Mouse (Mus musculus) intestine, embryonic 15.5 days (tissue): Measurements from ENCODE around the gene Tbck. TPM values are rescaled to one million over a fixed set of nuclear protein-coding genes. Genes with fewer than 3 reads are reported as not detected.

Experiments
- ATAC-seq: fragments of 200-750 bp; cut with Nextera tagmentation; 2 replicates; pipeline ENCODE4 v1.8.0; 2017; ENCODE audit warnings: moderate TSS enrichment, moderate library complexity
- H3K27ac ChIP-seq: fragments of 300-500 bp; sonication (generic); 2 replicates; pipeline ENCODE4 v1.5.1; 2015; ENCODE audit warnings: mild to moderate bottlenecking, inconsistent platforms
- H3K27me3 ChIP-seq: fragments of 300-500 bp; sonication (generic); replicated peaks from 2 replicates; pipeline ENCODE4 v1.6.1; 2015; ENCODE audit warnings: inconsistent platforms
- H3K36me3 ChIP-seq: fragments of 300-500 bp; sonication (generic); 2 replicates; pipeline ENCODE4 v1.6.1; 2015; ENCODE audit warnings: inconsistent platforms
- H3K4me1 ChIP-seq: fragments of 300-500 bp; sonication (generic); replicated peaks from 2 replicates; pipeline ENCODE4 v1.6.1; 2015; ENCODE audit warnings: inconsistent platforms
- H3K4me2 ChIP-seq: fragments of 300-500 bp; sonication (generic); replicated peaks from 2 replicates; pipeline ENCODE4 v1.6.1; 2015; ENCODE audit warnings: mild to moderate bottlenecking, inconsistent platforms
- H3K4me3 ChIP-seq: fragments of 300-500 bp; sonication (generic); replicated peaks from 2 replicates; pipeline ENCODE4 v1.5.1; 2015; ENCODE audit warnings: inconsistent platforms
- H3K9ac ChIP-seq: fragments of 300-500 bp; sonication (generic); 2 replicates; pipeline ENCODE4 v1.6.1; 2015; ENCODE audit warnings: inconsistent platforms
- H3K9me3 ChIP-seq: fragments of 300-500 bp; sonication (generic); 2 replicates; pipeline ENCODE4 v1.6.1; 2016; ENCODE audit warnings: inconsistent platforms
- WGBS: fragments of 180-500 bp; shearing (Covaris S2); methylation state at CpG from one replicate; pipeline ENCODE4 v1.1.7; 2015; 5-methylcytosine and 5-hydroxymethylcytosine counted together
- polyA plus RNA-seq: library from polyadenylated mRNA; unstranded; fragments of >200 nt; fragmentation: Nextera tagmentation; extraction: Ambion mirVana; gene quantifications from 2 replicates; pipeline ENCODE4 v1.2.1, GENCODE M21; 2015

Gene Tbck
- polyA plus RNA-seq, 1 experiment from 2014 or later = 16.0 TPM

- no peaks in the 10 kb centered on the region for H3K27me3 ChIP-seq
- no peaks in the 10 kb centered on the region for H3K9me3 ChIP-seq
- no peak overlapping the region for H3K9ac ChIP-seq
- no peak overlapping the region for H3K4me2 ChIP-seq
- H3K27ac ChIP-seq = no peak overlapping the region
- 74% methylated on average over 14 of the region's 14 CpGs for WGBS
- no peak for ATAC-seq
- no peaks in the 10 kb centered on the region for H3K4me1 ChIP-seq
- no peak overlapping the region for H3K4me3 ChIP-seq
- H3K36me3 ChIP-seq = no peaks in the 10 kb centered on the region
Observed at GRCm38 (mm10) chr3:132864329-132864919, 180.5 kb downstream of the Tbck start.

- H3K27me3 ChIP-seq = no peaks in the 10 kb centered on the region
- 82% methylated on average over 8 of the region's 8 CpGs for WGBS
- no peak overlapping the region for H3K9ac ChIP-seq
- no peaks in the 10 kb centered on the region for H3K4me1 ChIP-seq
- H3K27ac ChIP-seq = no peak overlapping the region
- no peaks in the 10 kb centered on the region for H3K36me3 ChIP-seq
- no peak for ATAC-seq
- H3K4me3 ChIP-seq = no peak overlapping the region
- H3K4me2 ChIP-seq = no peak overlapping the region
- no peaks in the 10 kb centered on the region for H3K9me3 ChIP-seq
Observed at GRCm38 (mm10) chr3:132864986-132865385, 181.0 kb downstream of the Tbck start.

GRCm38 (mm10) chr3:132865596-132865995, 181.7 kb downstream of the Tbck start:
- no peaks in the 10 kb centered on the region for H3K36me3 ChIP-seq
- 76% methylated on average over 4 of the region's 4 CpGs for WGBS
- H3K27ac ChIP-seq = no peak overlapping the region
- no peak overlapping the region for H3K9ac ChIP-seq
- H3K9me3 ChIP-seq = no peaks in the 10 kb centered on the region
- H3K4me3 ChIP-seq = no peak overlapping the region
- H3K4me2 ChIP-seq = no peak overlapping the region
- no peaks in the 10 kb centered on the region for H3K27me3 ChIP-seq
- no peaks in the 10 kb centered on the region for H3K4me1 ChIP-seq
- no peak for ATAC-seq

GRCm38 (mm10) chr3:132866984-132867383, 183.0 kb downstream of the Tbck start:
- H3K27ac ChIP-seq = no peak overlapping the region
- no peak overlapping the region for H3K4me2 ChIP-seq
- H3K4me1 ChIP-seq = no peaks in the 10 kb centered on the region
- H3K9me3 ChIP-seq = no peaks in the 10 kb centered on the region
- WGBS = 78% methylated on average over 3 of the region's 3 CpGs
- no peak overlapping the region for H3K4me3 ChIP-seq
- H3K36me3 ChIP-seq = no peaks in the 10 kb centered on the region
- H3K27me3 ChIP-seq = no peaks in the 10 kb centered on the region
- no peak overlapping the region for H3K9ac ChIP-seq
- ATAC-seq = no peak

- 71% methylated on average over 2 of the region's 2 CpGs for WGBS
- Histone ChIP-seq H3K9me3 (no peaks in the 10 kb centered on the region), H3K4me3 (no peak overlapping the region), H3K4me1 (peaks cover 3% of the 10 kb centered on the region; the same call in 1 of the 2 replicates), H3K4me2 (no peak overlapping the region), H3K27me3 (no peaks in the 10 kb centered on the region), H3K36me3 (no peaks in the 10 kb centered on the region), H3K27ac (no peak overlapping the region), H3K9ac (no peak overlapping the region)
- ATAC-seq = no peak
Observed at GRCm38 (mm10) chr3:132868838-132869237, 184.9 kb downstream of the Tbck start.

GRCm38 (mm10) chr3:132870079-132870478, 186.1 kb downstream of the Tbck start:
- no peak for ATAC-seq
- Histone ChIP-seq H3K36me3 (no peaks in the 10 kb centered on the region), H3K27ac (no peak overlapping the region), H3K27me3 (no peaks in the 10 kb centered on the region), H3K9ac (no peak overlapping the region), H3K4me2 (no peak overlapping the region), H3K9me3 (no peaks in the 10 kb centered on the region), H3K4me3 (no peak overlapping the region), H3K4me1 (peaks cover 3% of the 10 kb centered on the region; the same call in 1 of the 2 replicates)
- 78% methylated on average over 6 of the region's 6 CpGs for WGBS

- H3K4me1 ChIP-seq = peaks cover 3% of the 10 kb centered on the region; the same call in 1 of the 2 replicates
- no peaks in the 10 kb centered on the region for H3K27me3 ChIP-seq
- no peaks in the 10 kb centered on the region for H3K36me3 ChIP-seq
- H3K9me3 ChIP-seq = no peaks in the 10 kb centered on the region
- H3K4me2 ChIP-seq = no peak overlapping the region
- whole genome bisulfite sequencing = 77% methylated on average over 9 of the region's 9 CpGs
- H3K4me3 ChIP-seq = no peak overlapping the region
- ATAC-seq = 0 out of 2 replicates have a peak, but pooled peaks have one; percentile 34
- no peak overlapping the region for H3K9ac ChIP-seq
- H3K27ac ChIP-seq = no peak overlapping the region
Observed at GRCm38 (mm10) chr3:132871318-132871904, 187.5 kb downstream of the Tbck start.

- no peak overlapping the region for H3K27ac ChIP-seq
- no peaks in the 10 kb centered on the region for H3K9me3 ChIP-seq
- H3K9ac ChIP-seq = no peak overlapping the region
- H3K4me1 ChIP-seq = peaks cover 3% of the 10 kb centered on the region; the same call in 1 of the 2 replicates
- 0 out of 2 replicates have a peak, but pooled peaks have one; percentile 17 for ATAC-seq
- no peaks in the 10 kb centered on the region for H3K36me3 ChIP-seq
- no peak overlapping the region for H3K4me3 ChIP-seq
- WGBS = 39% methylated on average over 6 of the region's 6 CpGs
- H3K4me2 ChIP-seq = no peak overlapping the region
- no peaks in the 10 kb centered on the region for H3K27me3 ChIP-seq
Observed at GRCm38 (mm10) chr3:132873251-132873650, 189.3 kb downstream of the Tbck start.

- no peak for ATAC-seq
- H3K27ac ChIP-seq = no peak overlapping the region
- no peaks in the 10 kb centered on the region for H3K9me3 ChIP-seq
Observed at GRCm38 (mm10) chr3:132876011-132876708, 192.2 kb downstream of the Tbck start.

GRCm38 (mm10) chr3:132876933-132877676, 193.2 kb downstream of the Tbck start:
- Histone ChIP-seq H3K4me2 (no peak overlapping the region), H3K4me3 (no peak overlapping the region), H3K36me3 (no peaks in the 10 kb centered on the region), H3K27ac (no peak overlapping the region), H3K9me3 (no peaks in the 10 kb centered on the region), H3K9ac (no peak overlapping the region), H3K27me3 (no peaks in the 10 kb centered on the region), H3K4me1 (peaks cover 3% of the 10 kb centered on the region; the same call in 1 of the 2 replicates)
- 53% methylated on average over 10 of the region's 10 CpGs for WGBS
- ATAC-seq = no peak

More at GRCm38 (mm10) chr3:132876011-132876708, 192.2 kb downstream of the Tbck start:
- H3K4me2 ChIP-seq = no peak overlapping the region
- no peak overlapping the region for H3K9ac ChIP-seq
- H3K4me3 ChIP-seq = no peak overlapping the region
- no peaks in the 10 kb centered on the region for H3K27me3 ChIP-seq
- no peaks in the 10 kb centered on the region for H3K36me3 ChIP-seq
- 51% methylated on average over 14 of the region's 14 CpGs for WGBS
- H3K4me1 ChIP-seq = peaks cover 3% of the 10 kb centered on the region; the same call in 1 of the 2 replicates

GRCm38 (mm10) chr3:132880361-132880760, 196.4 kb downstream of the Tbck start:
- Histone ChIP-seq H3K4me2 (no peak overlapping the region), H3K4me1 (no peaks in the 10 kb centered on the region), H3K4me3 (no peak overlapping the region), H3K9me3 (no peaks in the 10 kb centered on the region), H3K36me3 (no peaks in the 10 kb centered on the region), H3K27me3 (no peaks in the 10 kb centered on the region), H3K9ac (no peak overlapping the region), H3K27ac (no peak overlapping the region)
- WGBS = 80% methylated on average over 3 of the region's 3 CpGs
- ATAC-seq = no peak

- Histone ChIP-seq H3K27ac (no peak overlapping the region), H3K4me2 (no peak overlapping the region), H3K4me3 (no peak overlapping the region), H3K9me3 (no peaks in the 10 kb centered on the region), H3K36me3 (no peaks in the 10 kb centered on the region), H3K27me3 (no peaks in the 10 kb centered on the region), H3K4me1 (no peaks in the 10 kb centered on the region), H3K9ac (no peak overlapping the region)
- ATAC-seq = no peak
- WGBS = 70% methylated on average over 9 of the region's 9 CpGs
Observed at GRCm38 (mm10) chr3:132880826-132881225, 196.9 kb downstream of the Tbck start.
